Mouse (Mus musculus) kidney, adult 18-20 months (tissue): Measurements from ENCODE around the gene Gstcd.
A peak's percentile ranks its signal among the peaks of the same experiment; 100 is the strongest.

ENCODE experiments used
- DNase-seq: peaks from one replicate; pipeline ENCODE4 v3.0.0; 2021

Gstcd gene

GRCm38 (mm10) chr3:132940181-132940990 is 151.4 kb downstream of the Gstcd start:
- no peak for DNase-seq

- DNase-seq = peak; percentile 79
These were observed 152.8 kb downstream of the Gstcd start for GRCm38 (mm10) chr3:132939006-132939405.

- no peak for DNase-seq
These were observed 157.2 kb downstream of the Gstcd start for GRCm38 (mm10) chr3:132934649-132935048.
